Mouse (Mus musculus) CH12.LX (cell line): Measurements from ENCODE around the gene Ergic1. TPM values are rescaled to one million over a fixed set of nuclear protein-coding genes. Genes with fewer than 3 reads are reported as not detected.

ENCODE experiments used
- DNase-seq: peaks from one replicate; pipeline ENCODE4 v3.0.0-alpha.2; 2013; ENCODE audit errors: extremely low read depth
- H3K27ac ChIP-seq: 2 replicates; pipeline ENCODE4 v1.5.1; 2012; ENCODE audit warnings: low read depth, mild to moderate bottlenecking, control low read depth, moderate library complexity; ENCODE audit not compliant: insufficient read depth
- H3K27me3 ChIP-seq: replicated peaks from 2 replicates; pipeline ENCODE3; 2012; ENCODE audit warnings: inconsistent platforms
- H3K36me3 ChIP-seq, 2 experiments: replicated peaks in 1 of 2; 2 replicates each; pipeline versions ENCODE3 to v1.6.1; 2012; ENCODE audit warnings: inconsistent platforms in 1 of 2, low read length in 1 of 2, mild to moderate bottlenecking in 1 of 2, mixed read lengths in 1 of 2, moderate library complexity in 1 of 2; ENCODE audit not compliant: control insufficient read depth in 1 of 2, insufficient read depth in 1 of 2
- H3K4me1 ChIP-seq, 2 experiments: 2 replicates each; pipeline ENCODE4 v1.6.1; 2012; ENCODE audit warnings: inconsistent platforms in 1 of 2, moderate library complexity in 1 of 2; ENCODE audit not compliant: insufficient read depth in 2 of 2, control insufficient read depth in 1 of 2
- H3K4me2 ChIP-seq: 2 replicates; pipeline ENCODE4 v1.6.1; 2012; ENCODE audit warnings: low read depth, mild to moderate bottlenecking, control low read depth; ENCODE audit not compliant: poor library complexity, insufficient read depth, severe bottlenecking
- H3K4me3 ChIP-seq, 3 experiments: fragments of 150-350 bp in 1 of 3; sonication (generic) in 1 of 3; replicated peaks in 1 of 3; 2 replicates each; pipeline versions ENCODE3 to v1.5.1; 2011 to 2012; ENCODE audit warnings: low read depth in 2 of 3, low read length in 2 of 3, mild to moderate bottlenecking in 2 of 3, moderate library complexity in 2 of 3, control low read depth in 1 of 3, improper control_type of control experiment in 1 of 3, inconsistent platforms in 1 of 3, mixed read lengths in 1 of 3; ENCODE audit not compliant: poor library complexity in 1 of 3
- H3K79me2 ChIP-seq: replicated peaks from 2 replicates; pipeline ENCODE4 v1.6.1; 2012; ENCODE audit warnings: mild to moderate bottlenecking, moderate library complexity; ENCODE audit not compliant: control insufficient read depth, poor library complexity, insufficient read depth, severe bottlenecking; ENCODE audit errors: extremely low read depth
- H3K9ac ChIP-seq: 2 replicates; pipeline ENCODE4 v1.6.1; 2012; ENCODE audit warnings: low read depth, mild to moderate bottlenecking, control low read depth, moderate library complexity; ENCODE audit not compliant: insufficient read depth
- H3K9me3 ChIP-seq: replicated peaks from 2 replicates; pipeline ENCODE3; 2012; ENCODE audit warnings: low read length, inconsistent platforms, mixed read lengths
- BHLHE40 ChIP-seq: IDR thresholded peaks from 2 replicates; pipeline ENCODE4 v1.6.1; 2011; ENCODE audit warnings: mild to moderate bottlenecking, low read depth, low read length, improper control_type of control experiment
- CHD1 ChIP-seq: IDR thresholded peaks from 2 replicates; pipeline ENCODE4 v1.6.1; 2012; ENCODE audit warnings: low read depth, low read length, improper control_type of control experiment, inconsistent platforms
- CHD2 ChIP-seq: IDR thresholded peaks from 2 replicates; pipeline ENCODE4 v1.6.1; 2011; ENCODE audit warnings: low read length, improper control_type of control experiment
- CTCF ChIP-seq, 2 experiments: IDR thresholded peaks in 1 of 2; conservative IDR thresholded peaks in 1 of 2; 2 replicates each; pipeline ENCODE4 v1.5.1; 2011 to 2012; ENCODE audit warnings: low read depth in 2 of 2, low read length in 2 of 2, improper control_type of control experiment in 1 of 2, inconsistent platforms in 1 of 2, mild to moderate bottlenecking in 1 of 2, moderate library complexity in 1 of 2
- E2F4 ChIP-seq: IDR thresholded peaks from 2 replicates; pipeline ENCODE4 v1.6.1; 2011; ENCODE audit warnings: low read depth, low read length, improper control_type of control experiment; ENCODE audit not compliant: insufficient replicate concordance
- ELF1 ChIP-seq: IDR thresholded peaks from 2 replicates; pipeline ENCODE4 v1.6.1; 2014; ENCODE audit warnings: low read depth, mild to moderate bottlenecking, inconsistent platforms, low read length, improper control_type of control experiment
- EP300 ChIP-seq: IDR thresholded peaks from 2 replicates; pipeline ENCODE4 v1.6.1; 2011; ENCODE audit warnings: low read length, improper control_type of control experiment
- ETS1 ChIP-seq: conservative IDR thresholded peaks from 2 replicates; pipeline ENCODE4 v1.6.1; 2012; ENCODE audit warnings: low read depth, mild to moderate bottlenecking, inconsistent platforms, low read length, improper control_type of control experiment, moderate library complexity
- GABPA ChIP-seq: IDR thresholded peaks from 2 replicates; pipeline ENCODE4 v1.6.1; 2012; ENCODE audit warnings: low read depth, low read length, improper control_type of control experiment, inconsistent platforms; ENCODE audit not compliant: insufficient replicate concordance
- HCFC1 ChIP-seq: IDR thresholded peaks from 2 replicates; pipeline ENCODE4 v1.6.1; 2012; ENCODE audit warnings: low read depth, mild to moderate bottlenecking, inconsistent platforms, low read length, improper control_type of control experiment
- IRF4 ChIP-seq: IDR thresholded peaks from 2 replicates; pipeline ENCODE4 v1.6.1; 2014; ENCODE audit warnings: low read depth, mild to moderate bottlenecking, inconsistent platforms, low read length, improper control_type of control experiment
- JUN ChIP-seq: IDR thresholded peaks from 2 replicates; pipeline ENCODE4 v1.6.1; 2011; ENCODE audit warnings: low read depth, mild to moderate bottlenecking, low read length, improper control_type of control experiment, moderate library complexity; ENCODE audit not compliant: insufficient read depth
- JUND ChIP-seq: conservative IDR thresholded peaks from 2 replicates; pipeline ENCODE4 v1.6.1; 2011; ENCODE audit warnings: low read depth, low read length, improper control_type of control experiment
- KAT2A ChIP-seq: IDR thresholded peaks from 2 replicates; pipeline ENCODE4 v1.6.1; 2012; ENCODE audit warnings: low read length, improper control_type of control experiment, inconsistent platforms; ENCODE audit not compliant: insufficient replicate concordance
- MAFK ChIP-seq: IDR thresholded peaks from 2 replicates; pipeline ENCODE4 v1.6.1; 2011; ENCODE audit warnings: low read length, improper control_type of control experiment; ENCODE audit not compliant: insufficient replicate concordance
- MAX ChIP-seq: IDR thresholded peaks from 2 replicates; pipeline ENCODE4 v1.6.1; 2011; ENCODE audit warnings: low read length, improper control_type of control experiment
- MAZ ChIP-seq: IDR thresholded peaks from 2 replicates; pipeline ENCODE4 v1.6.1; 2012; ENCODE audit warnings: low read depth, mild to moderate bottlenecking, inconsistent platforms, low read length, improper control_type of control experiment, moderate library complexity
- MEF2A ChIP-seq: IDR thresholded peaks from 2 replicates; pipeline ENCODE4 v1.6.1; 2014; ENCODE audit warnings: low read depth, mild to moderate bottlenecking, inconsistent platforms, low read length, improper control_type of control experiment, borderline replicate concordance
- MXI1 ChIP-seq: IDR thresholded peaks from 2 replicates; pipeline ENCODE4 v1.6.1; 2011; ENCODE audit warnings: mild to moderate bottlenecking, low read depth, low read length, improper control_type of control experiment
- MYC ChIP-seq: IDR thresholded peaks from 2 replicates; pipeline ENCODE4 v1.6.1; 2011; ENCODE audit warnings: low read depth, mild to moderate bottlenecking, improper control_type of control experiment, low read length
- NELFE ChIP-seq: IDR thresholded peaks from 2 replicates; pipeline ENCODE4 v1.6.1; 2011; ENCODE audit warnings: low read depth, low read length, improper control_type of control experiment
- NRF1 ChIP-seq: IDR thresholded peaks from 2 replicates; pipeline ENCODE4 v1.6.1; 2014; ENCODE audit warnings: low read depth, mild to moderate bottlenecking, inconsistent platforms, low read length, improper control_type of control experiment, moderate library complexity
- PAX5 ChIP-seq: IDR thresholded peaks from 2 replicates; pipeline ENCODE4 v1.6.1; 2012; ENCODE audit warnings: low read length, inconsistent platforms, mixed read lengths
- POLR2A ChIP-seq: IDR thresholded peaks from 2 replicates; pipeline ENCODE4 v1.6.1; 2011; ENCODE audit warnings: low read depth, mild to moderate bottlenecking, improper control_type of control experiment, low read length
- POLR2AphosphoS2 ChIP-seq: IDR thresholded peaks from 2 replicates; pipeline ENCODE4 v1.6.1; 2011; ENCODE audit warnings: low read depth, low read length, improper control_type of control experiment
- RAD21 ChIP-seq: IDR thresholded peaks from 2 replicates; pipeline ENCODE4 v1.6.1; 2011; ENCODE audit warnings: low read depth, mild to moderate bottlenecking, low read length, improper control_type of control experiment, moderate library complexity
- RCOR1 ChIP-seq: conservative IDR thresholded peaks from 2 replicates; pipeline ENCODE4 v1.6.1; 2012; ENCODE audit warnings: low read depth, mild to moderate bottlenecking, inconsistent platforms, low read length, improper control_type of control experiment
- SIN3A ChIP-seq: IDR thresholded peaks from 2 replicates; pipeline ENCODE4 v1.6.1; 2012; ENCODE audit warnings: low read length, improper control_type of control experiment, inconsistent platforms
- SMC3 ChIP-seq: IDR thresholded peaks from 2 replicates; pipeline ENCODE4 v1.6.1; 2011; ENCODE audit warnings: low read depth, low read length, improper control_type of control experiment
- TBP ChIP-seq: conservative IDR thresholded peaks from 2 replicates; pipeline ENCODE4 v1.6.1; 2011; ENCODE audit warnings: low read depth, low read length, improper control_type of control experiment
- TCF12 ChIP-seq: IDR thresholded peaks from 2 replicates; pipeline ENCODE4 v1.6.1; 2014; ENCODE audit warnings: low read depth, mild to moderate bottlenecking, inconsistent platforms, low read length, improper control_type of control experiment
- UBTF ChIP-seq: IDR thresholded peaks from 2 replicates; pipeline ENCODE4 v1.6.1; 2012; ENCODE audit warnings: low read depth, mild to moderate bottlenecking, inconsistent platforms, low read length, improper control_type of control experiment, moderate library complexity
- USF1 ChIP-seq: IDR thresholded peaks from 2 replicates; pipeline ENCODE4 v1.6.1; 2014; ENCODE audit warnings: low read depth, mild to moderate bottlenecking, inconsistent platforms, low read length, improper control_type of control experiment
- USF2 ChIP-seq: conservative IDR thresholded peaks from 2 replicates; pipeline ENCODE4 v1.6.1; 2011; ENCODE audit warnings: low read depth, low read length, improper control_type of control experiment
- ZC3H11A ChIP-seq: IDR thresholded peaks from 2 replicates; pipeline ENCODE4 v1.6.1; 2012; ENCODE audit warnings: low read depth, mild to moderate bottlenecking, inconsistent platforms, low read length, improper control_type of control experiment
- ZKSCAN1 ChIP-seq: IDR thresholded peaks from 2 replicates; pipeline ENCODE4 v1.6.1; 2012; ENCODE audit warnings: low read depth, inconsistent platforms, low read length, improper control_type of control experiment, borderline replicate concordance
- ZMIZ1 ChIP-seq: IDR thresholded peaks from 2 replicates; pipeline ENCODE4 v1.6.1; 2012; ENCODE audit warnings: low read depth, mild to moderate bottlenecking, inconsistent platforms, low read length, improper control_type of control experiment
- ZNF384 ChIP-seq: IDR thresholded peaks from 2 replicates; pipeline ENCODE4 v1.6.1; 2012; ENCODE audit warnings: low read depth, low read length, improper control_type of control experiment, inconsistent platforms
- dilution Hi-C: fragments of 300-500 bp; cut with MboI; formaldehyde crosslinking; loops from 2 replicates; pipeline ENCODE4 v1.14.3; 2020; ENCODE audit warnings: low sequenced_read_pairs; ENCODE audit not compliant: extremely low pct_unique_long_range_greater_than_20kb, extremely low pct_ligation_motif_present
- in situ Hi-C: fragments of 300-500 bp; cut with MboI; formaldehyde crosslinking; loops from 3 replicates; pipeline ENCODE4 v1.14.3; 2019; ENCODE audit warnings: low sequenced_read_pairs, low pct_ligation_motif_present, low pct_unique_long_range_greater_than_20kb, mixed read lengths
- polyA plus RNA-seq: library from polyadenylated mRNA; unstranded; fragments of >175 nt; gene quantifications from 2 replicates; pipeline ENCODE4 v1.2.1, GENCODE M21; 2012; ENCODE audit warnings: low read depth; ENCODE audit not compliant: insufficient read length
- total RNA-seq, 2 experiments: library from RNA; depleted of rRNA; stranded (reverse); fragments of 300-350 nt in 1 of 2; fragments of >200 nt in 1 of 2; gene quantifications; 2 replicates each; pipeline ENCODE4 v1.2.3; 2012 to 2014

Gene Ergic1
- total and polyA plus RNA-seq, 3 experiments: 93.5 to 142 (median 131) TPM

DNA sequence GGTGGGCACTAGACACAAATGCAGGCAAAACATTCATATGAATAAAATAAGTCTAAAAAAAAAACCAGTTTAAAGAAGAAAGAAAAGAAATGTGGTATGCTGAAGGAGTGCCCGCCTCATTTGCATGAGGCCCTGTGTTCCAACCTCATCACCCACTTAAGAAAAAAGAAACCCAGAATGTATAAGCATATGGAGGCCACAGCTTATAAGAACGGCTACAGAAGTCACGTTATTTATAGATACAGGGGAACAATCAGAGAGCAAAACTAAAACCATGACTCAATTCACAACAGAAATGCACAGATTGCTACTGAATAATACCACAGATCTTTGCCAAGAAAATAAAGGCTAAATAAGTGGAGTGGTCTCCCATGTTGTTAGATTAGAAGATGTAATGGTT is 43.0 kb upstream of the Ergic1 start:
- peak; percentile 66; the same call in 1 of the 2 replicates for TF ChIP-seq IRF4
- TF ChIP-seq SMC3: no peak
- peak; percentile 28; the same call in 1 of the 2 replicates for TF ChIP-seq ETS1
- TF ChIP-seq NELFE: no peak
- TF ChIP-seq SIN3A: no peak
- TF ChIP-seq MAFK: peak; percentile 67; the same call in 1 of the 2 replicates
- no peak for TF ChIP-seq CHD2
- no peak for TF ChIP-seq UBTF
- TF ChIP-seq POLR2AphosphoS2: no peak
- no peak for TF ChIP-seq USF2
- peak; percentile 77 for TF ChIP-seq ZNF384
- TF ChIP-seq CHD1: no peak
- TF ChIP-seq PAX5: no peak
- 0 out of 2 replicates have a peak, but pooled peaks have one; percentile 25 for TF ChIP-seq MYC
- peak; percentile 56; the same call in 1 of the 2 replicates for TF ChIP-seq JUN
- no peak for TF ChIP-seq ELF1
- no peak for TF ChIP-seq POLR2A
- no peak for TF ChIP-seq CTCF (conservative IDR thresholded peaks at IDR 0.05 in 1 of 2, IDR thresholded peaks at IDR 0.05 in 1 of 2; ENCODE audit: low read depth in 2 of 2, low read length in 2 of 2)
- TF ChIP-seq GABPA: no peak
- TF ChIP-seq EP300: peak; percentile 49; the same call in 1 of the 2 replicates
- TF ChIP-seq HCFC1: no peak
- TF ChIP-seq MAX: no peak
- no peak for TF ChIP-seq NRF1
- no peak for TF ChIP-seq ZKSCAN1
- TF ChIP-seq JUND: peak; percentile 80
- TF ChIP-seq TCF12: 0 out of 2 replicates have a peak, but pooled peaks have one; percentile 49
- TF ChIP-seq RCOR1: no peak
- no peak for TF ChIP-seq MXI1
- no peak for TF ChIP-seq MAZ
- peak; percentile 74 for TF ChIP-seq BHLHE40
- TF ChIP-seq ZMIZ1: no peak
- no peak for TF ChIP-seq KAT2A
- TF ChIP-seq ZC3H11A: no peak
- no peak for TF ChIP-seq RAD21
- no peak for TF ChIP-seq TBP
- no peak for TF ChIP-seq USF1
- no peak; the same call in 1 of the 2 replicates for TF ChIP-seq E2F4
- TF ChIP-seq MEF2A: peak; percentile 84
- TF ChIP-seq, all 38 proteins: peak for 11
- peaks cover 7% of the 10 kb centered on the region for H3K9me3 ChIP-seq
- in situ Hi-C loops (no loop called here), dilution Hi-C loops (no loop called here)
- H3K36me3 ChIP-seq: no peaks in the 10 kb centered on the region
- no peak overlapping the region for H3K4me3 ChIP-seq
- no peaks in the 10 kb centered on the region for H3K79me2 ChIP-seq
- H3K27ac ChIP-seq: no peak overlapping the region
- no peak overlapping the region for H3K4me2 ChIP-seq
- peaks cover 14 to 28% of the 10 kb centered on the region in 2 experiments for H3K4me1 ChIP-seq
- no peaks in the 10 kb centered on the region for H3K27me3 ChIP-seq
- peak; percentile 40 for DNase-seq
- H3K9ac ChIP-seq: no peak overlapping the region
